Mouse (Mus musculus): ENCODE results near the gene Baiap3. TPM values are rescaled to one million over a fixed set of nuclear protein-coding genes. Genes with fewer than 3 reads are reported as not detected.

The Baiap3 gene
- polyA plus RNA-seq, 1 experiment from 2014 or later, result 0.93 TPM

DNA sequence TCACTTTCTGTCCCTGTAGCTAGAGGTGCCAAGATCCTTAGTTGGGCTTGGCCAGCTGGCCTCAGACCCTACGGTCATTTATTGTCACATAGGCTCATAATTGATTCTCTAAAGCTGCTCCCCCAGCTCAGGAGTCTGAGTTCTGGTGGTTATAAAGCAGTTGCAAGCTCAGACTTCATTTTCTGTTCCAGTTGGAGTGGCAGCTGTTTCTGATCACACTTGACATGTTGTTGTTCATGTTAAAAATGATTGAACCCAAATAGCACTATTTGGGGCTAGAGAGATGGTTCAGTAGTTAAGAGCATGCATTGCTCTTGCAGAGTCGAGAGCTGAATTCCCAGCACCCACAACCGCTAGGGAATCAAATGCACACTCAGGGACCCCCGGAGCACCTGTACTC lies 46.2 kb downstream of the Baiap3 start:
- ATAC-seq (ENCODE audit: insufficient read depth), result no peak
- peaks cover 85% of the 10 kb centered on the region for H3K36me3 ChIP-seq (ENCODE audit: insufficient read depth)
- WGBS, result 83% methylated on average over 4 of the region's 4 CpGs

DNA sequence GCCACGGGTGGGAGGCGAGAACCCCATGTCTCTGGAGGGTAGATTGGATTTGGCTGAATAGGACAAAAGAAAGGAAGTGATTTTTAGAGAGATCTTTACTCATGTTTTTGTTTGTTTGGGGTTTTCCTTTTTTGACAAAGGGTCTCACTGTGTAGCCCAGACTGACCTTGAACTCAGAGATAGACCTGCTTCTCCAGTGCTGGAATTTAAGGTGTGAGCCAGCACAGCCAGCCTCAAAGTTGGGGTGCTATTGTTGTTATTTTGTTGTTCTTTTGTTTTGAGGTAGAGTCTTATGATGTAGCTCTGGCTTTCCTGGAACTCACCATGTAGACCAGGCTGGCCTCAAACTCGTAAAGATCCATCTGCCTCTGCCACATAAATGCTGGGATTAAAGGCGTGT lies 53.8 kb downstream of the Baiap3 start:
- no peak for ATAC-seq (ENCODE audit: insufficient read depth)
- Histone ChIP-seq H3K4me3 (ENCODE audit: low read depth, low read length) (no peak overlapping the region), H3K36me3 (ENCODE audit: insufficient read depth) (peaks cover 73% of the 10 kb centered on the region), H3K4me2 (no peak overlapping the region), H3K4me1 (ENCODE audit: insufficient read depth) (no peaks in the 10 kb centered on the region), H3K9ac (no peak overlapping the region), H3K9me3 (ENCODE audit: low read depth, low read length) (no peaks in the 10 kb centered on the region), H3K27me3 (ENCODE audit: insufficient read depth, low read length) (no peaks in the 10 kb centered on the region), H3K27ac (ENCODE audit: low read depth) (no peak overlapping the region)
- no peak for TF ChIP-seq CTCF (IDR thresholded peaks at IDR 0.05; ENCODE audit: low read depth)
- DNase-seq, result no peak
- 89% methylated on average over 4 of the region's 4 CpGs for WGBS

More for the DNA sequence above, 46.2 kb downstream of the Baiap3 start:
- DNase-seq, result no peak
- Histone ChIP-seq H3K9ac (no peak overlapping the region), H3K27ac (ENCODE audit: low read depth) (no peak overlapping the region), H3K27me3 (ENCODE audit: insufficient read depth, low read length) (no peaks in the 10 kb centered on the region), H3K4me2 (no peak overlapping the region), H3K9me3 (ENCODE audit: low read depth, low read length) (no peaks in the 10 kb centered on the region), H3K4me1 (ENCODE audit: insufficient read depth) (no peaks in the 10 kb centered on the region), H3K4me3 (ENCODE audit: low read depth, low read length) (no peak overlapping the region)
- TF ChIP-seq CTCF (IDR thresholded peaks at IDR 0.05; ENCODE audit: low read depth), result no peak

Small RNA genes within 50 kb of the gene (microRNA-seq; reads per million reads assigned to microRNA genes)
- 0.95 reads per million for gene Mir3547 (ENCODE audit: borderline number of aligned reads)

Other genes starting within 250 kb of the Baiap3 start
- 8.7 and 9.8 TPM in 2 replicates for gene Cramp1l, start 240.6 kb downstream of the Baiap3 start, polyA plus RNA-seq (2014; fragmentation: Nextera tagmentation; extraction: Ambion mirVana)
- gene Ift140, start 240.3 kb downstream of the Baiap3 start, polyA plus RNA-seq (2014; fragmentation: Nextera tagmentation; extraction: Ambion mirVana), result 16.9 and 18.0 TPM in 2 replicates
- 65.2 and 67.1 TPM in 2 replicates for gene Tmem204, start 172.8 kb downstream of the Baiap3 start, polyA plus RNA-seq (2014; fragmentation: Nextera tagmentation; extraction: Ambion mirVana)
- gene Telo2, start 140.4 kb downstream of the Baiap3 start, polyA plus RNA-seq (2014; fragmentation: Nextera tagmentation; extraction: Ambion mirVana), result 41.8 and 46.5 TPM in 2 replicates
- gene Ptx4, start 135.6 kb downstream of the Baiap3 start, polyA plus RNA-seq (2014; fragmentation: Nextera tagmentation; extraction: Ambion mirVana), result not detected in 2 replicates
- 22.3 and 23.1 TPM in 2 replicates for gene Clcn7, start 123.0 kb downstream of the Baiap3 start, polyA plus RNA-seq (2014; fragmentation: Nextera tagmentation; extraction: Ambion mirVana)
- gene Ccdc154, start 93.9 kb downstream of the Baiap3 start, polyA plus RNA-seq (2014; fragmentation: Nextera tagmentation; extraction: Ambion mirVana), result 0.24 and 0.28 TPM in 2 replicates
- gene Gm38655, start 80.9 kb downstream of the Baiap3 start, polyA plus RNA-seq (2014; fragmentation: Nextera tagmentation; extraction: Ambion mirVana), result 3.6 and 3.7 TPM in 2 replicates
- 28.5 and 29.2 TPM in 2 replicates for gene BC003965, start 71.8 kb downstream of the Baiap3 start, polyA plus RNA-seq (2014; fragmentation: Nextera tagmentation; extraction: Ambion mirVana)
- 5.8 TPM in 2 replicates for gene Unkl, start 68.0 kb downstream of the Baiap3 start, polyA plus RNA-seq (2014; fragmentation: Nextera tagmentation; extraction: Ambion mirVana)
- 36.2 and 38.3 TPM in 2 replicates for gene Gnptg, start 16.2 kb downstream of the Baiap3 start, polyA plus RNA-seq (2014; fragmentation: Nextera tagmentation; extraction: Ambion mirVana)
- 46.4 and 46.8 TPM in 2 replicates for gene Tsr3, start 16.2 kb downstream of the Baiap3 start, polyA plus RNA-seq (2014; fragmentation: Nextera tagmentation; extraction: Ambion mirVana)
- 756 and 759 TPM in 2 replicates for gene Ube2i, start 18.3 kb upstream of the Baiap3 start, polyA plus RNA-seq (2014; fragmentation: Nextera tagmentation; extraction: Ambion mirVana)
- 0.45 and 0.72 TPM in 2 replicates for gene Prss34, start 42.0 kb upstream of the Baiap3 start, polyA plus RNA-seq (2014; fragmentation: Nextera tagmentation; extraction: Ambion mirVana)
- gene Prss28, start 52.3 kb upstream of the Baiap3 start, polyA plus RNA-seq (2014; fragmentation: Nextera tagmentation; extraction: Ambion mirVana), result not detected in 2 replicates
- gene Prss29, start 62.3 kb upstream of the Baiap3 start, polyA plus RNA-seq (2014; fragmentation: Nextera tagmentation; extraction: Ambion mirVana), result not detected in 2 replicates
- gene Tpsab1, start 89.2 kb upstream of the Baiap3 start, polyA plus RNA-seq (2014; fragmentation: Nextera tagmentation; extraction: Ambion mirVana), result not detected in 2 replicates
- 1.3 and 2.4 TPM in 2 replicates for gene Tpsb2, start 109.9 kb upstream of the Baiap3 start, polyA plus RNA-seq (2014; fragmentation: Nextera tagmentation; extraction: Ambion mirVana)
- gene Tpsg1, start 112.9 kb upstream of the Baiap3 start, polyA plus RNA-seq (2014; fragmentation: Nextera tagmentation; extraction: Ambion mirVana), result 0.25 and 0.31 TPM in 2 replicates
- 3.6 and 4.4 TPM in 2 replicates for gene Cacna1h, start 177.4 kb upstream of the Baiap3 start, polyA plus RNA-seq (2014; fragmentation: Nextera tagmentation; extraction: Ambion mirVana)
- 0.18 and 0.20 TPM in 2 replicates for gene Tekt4, start 198.3 kb upstream of the Baiap3 start, polyA plus RNA-seq (2014; fragmentation: Nextera tagmentation; extraction: Ambion mirVana)
- 0.15 TPM in 1 of 2 replicates, not detected in the other for gene Sstr5, start 240.9 kb upstream of the Baiap3 start, polyA plus RNA-seq (2014; fragmentation: Nextera tagmentation; extraction: Ambion mirVana)

All from lung, embryonic 14.5 days (tissue).